Comparison of ENCODE assay signal across 22 mouse cellular contexts in the genomic region with DNA sequence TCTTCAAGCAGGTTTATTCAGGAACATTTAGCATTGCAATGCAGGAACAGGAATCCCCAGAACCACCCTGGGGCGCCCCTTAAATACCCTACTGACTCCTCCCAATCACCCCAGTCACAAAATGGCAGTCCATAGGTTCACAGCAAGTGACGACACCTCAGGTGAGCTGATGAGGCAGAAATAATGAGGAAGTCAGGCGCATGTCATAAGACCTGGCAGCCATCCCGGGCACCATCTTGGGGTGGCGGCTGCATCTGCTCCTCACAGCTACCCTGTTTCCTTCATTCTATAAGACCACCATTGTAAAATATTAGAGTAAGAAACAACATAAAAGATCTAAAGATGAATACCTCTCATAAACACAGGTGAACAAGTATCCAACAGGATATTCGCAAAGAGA. TPM values are rescaled to one million over a fixed set of nuclear protein-coding genes. Genes with fewer than 3 reads are reported as not detected.
DNase-seq lines count a peak whose midpoint lies in the region; TF ChIP-seq lines count a peak whose summit lies in the region.
"Had no signal": no experiment of that assay in that cellular context is flagged by ENCODE, and none has a peak within 500 bp of the region (broad histone marks: within the 10 kb centered on the region; RNA-seq: fewer than 3 reads in every experiment).

No protein-coding gene starts in this region.

- H3K9me3 ChIP-seq in MEL (replicated peaks; ENCODE audit: insufficient read depth, low read length), result no peaks in the 10 kb centered on the region
- H3K9me3 ChIP-seq: embryonic facial prominence, embryonic 12.5 days; embryonic facial prominence, embryonic 15.5 days; heart, embryonic 12.5 days; heart, embryonic 15.5 days had no signal

- H3K4me3 ChIP-seq in MEL (ENCODE audit: control insufficient read depth in 1 of 2, insufficient read depth in 1 of 2, low read depth in 2 of 2, low read length in 2 of 2), result no peak overlapping the region
- H3K4me3 ChIP-seq: embryonic facial prominence, embryonic 12.5 days; embryonic facial prominence, embryonic 15.5 days; gastrocnemius, adult 2 months; heart, embryonic 12.5 days; heart, embryonic 15.5 days had no signal

- H3K4me1 ChIP-seq in MEL (ENCODE audit: control insufficient read depth in 1 of 2, insufficient read depth in 2 of 2, low read length in 2 of 2), result no peaks in the 10 kb centered on the region
- H3K4me1 ChIP-seq: embryonic facial prominence, embryonic 12.5 days; embryonic facial prominence, embryonic 15.5 days; heart, embryonic 12.5 days; heart, embryonic 15.5 days had no signal

- no peak overlapping the region for H3K9ac ChIP-seq in MEL (ENCODE audit: control insufficient read depth, low read depth, low read length, poor library complexity, severe bottlenecking)
- H3K9ac ChIP-seq: embryonic facial prominence, embryonic 12.5 days; embryonic facial prominence, embryonic 15.5 days; forebrain, postnatal 0 days; heart, embryonic 12.5 days; heart, embryonic 15.5 days; hindbrain, embryonic 14.5 days had no signal

- intact Hi-C loops in left cerebral cortex, postnatal 4 days (cut with DNase I), result no loop called here
- intact Hi-C loops in left cerebral cortex, postnatal 36 days (cut with DNase I), result no loop called here

- no peaks in the 10 kb centered on the region for H3K79me2 ChIP-seq in MEL (ENCODE audit: control insufficient read depth, insufficient read depth, low read length, poor library complexity)

- TF ChIP-seq POLR2A in MEL (IDR thresholded peaks at IDR 0.05; ENCODE audit: control insufficient read depth in 1 of 2, insufficient read depth in 1 of 2, low read depth in 1 of 2, low read length in 2 of 2, poor library complexity in 1 of 2), result no peak

- peak; percentile 22 to 41 for DNase-seq in cerebellum, postnatal 25 days
- DNase-seq in cerebellum, adult 18-20 months, result no peak
- peak; percentile 57 for DNase-seq in left cerebral cortex, postnatal 4 days
- DNase-seq in left cerebral cortex, postnatal 36 days (ENCODE audit: low spot score in 2 of 2), result no peak
- DNase-seq in MEL (ENCODE audit: low read depth, low spot score) (peak; percentile 12), ZHBTc4 (ENCODE audit: low read depth, low spot score) (peak; percentile 6)
- DNase-seq in spleen, postnatal 36 days (ENCODE audit: low spot score in 2 of 2), result no peak
- DNase-seq: adrenal gland, adult 8-10 months; adrenal gland, postnatal 25 days; forebrain, postnatal 0 days; gastrocnemius, adult 2 months; gastrocnemius, postnatal 25 days; heart, adult 18-20 months; heart, postnatal 10 days; heart, postnatal 36 days; kidney, adult 2 months had no signal

- no peak for TF ChIP-seq RAD21 in MEL (IDR thresholded peaks at IDR 0.05; ENCODE audit: low read depth, low read length)

- TF ChIP-seq CTCF in MEL (IDR thresholded peaks at IDR 0.05 in 2 of 3, conservative IDR thresholded peaks at IDR 0.05 in 1 of 3; ENCODE audit: control insufficient read depth in 1 of 3, insufficient read depth in 1 of 3, low read depth in 2 of 3, low read length in 3 of 3, poor library complexity in 1 of 3, severe bottlenecking in 1 of 3), result no peak

- H3K27ac ChIP-seq in MEL (ENCODE audit: control insufficient read depth, low read depth, low read length), result no peak overlapping the region
- H3K27ac ChIP-seq: embryonic facial prominence, embryonic 12.5 days; embryonic facial prominence, embryonic 15.5 days; gastrocnemius, adult 2 months; heart, embryonic 15.5 days; hindbrain, embryonic 14.5 days had no signal

- H3K27me3 ChIP-seq in MEL (ENCODE audit: control insufficient read depth in 1 of 2, insufficient read depth in 2 of 2, low read length in 2 of 2), result no peaks in the 10 kb centered on the region
- H3K27me3 ChIP-seq: embryonic facial prominence, embryonic 12.5 days; embryonic facial prominence, embryonic 15.5 days; heart, embryonic 12.5 days; heart, embryonic 15.5 days; Patski had no signal

- no peak for TF ChIP-seq EP300 in MEL (IDR thresholded peaks at IDR 0.05; ENCODE audit: low read depth in 1 of 2, low read length in 2 of 2)

- peaks cover 0 to 7% of the 10 kb centered on the region in 2 experiments; a peak in 2 of 4 replicates for H3K36me3 ChIP-seq in MEL (ENCODE audit: control insufficient read depth in 1 of 2, insufficient read depth in 2 of 2, low read length in 2 of 2)

TF ChIP-seq in MEL, 35 proteins besides CTCF, POLR2A, EP300 and RAD21:
- TF ChIP-seq GABPA (IDR thresholded peaks at IDR 0.05; ENCODE audit: low read depth, low read length) (no peak), ZNF384 (IDR thresholded peaks at IDR 0.05; ENCODE audit: low read depth, low read length) (no peak), NELFE (IDR thresholded peaks at IDR 0.05; ENCODE audit: low read depth, low read length) (no peak), CHD2 (IDR thresholded peaks at IDR 0.05; ENCODE audit: low read length) (no peak), E2F4 (IDR thresholded peaks at IDR 0.05; ENCODE audit: borderline replicate concordance, low read depth, low read length) (no peak), TBP (IDR thresholded peaks at IDR 0.05; ENCODE audit: low read depth, low read length) (no peak), GATA1 (IDR thresholded peaks at IDR 0.05; ENCODE audit: low read depth, low read length) (no peak)

RNA-seq across cellular contexts. Expression of a gene that starts 58.6 kb away (rescaled TPM):
- 10 to 100 TPM; 37.5 to 38.6 TPM for total RNA-seq in left cerebral cortex, postnatal 4 days (2021)
- total RNA-seq in left cerebral cortex, postnatal 36 days (2021), result 10 to 100 TPM; 27.2 to 28.4 TPM
- 17.3 and 17.9 TPM in 2 replicates for total RNA-seq in MEL (2012; rRNA removed)
- polyA plus RNA-seq in MEL (2012; ENCODE audit: insufficient read depth in 1 of 2, insufficient read length in 2 of 2, low read depth in 1 of 2, low replicate concordance in 2 of 2, missing spikeins in 1 of 2), result 10 to 100 TPM in 1 of 2 experiments, not detected in 1; 16.9 TPM

Comparison
In these comparisons a context has a peak if more than half of its experiments do, and no peak if none do; other contexts are left out.
1. DNase-seq: peak in cerebellum, postnatal 25 days (2 of 2), left cerebral cortex, postnatal 4 days (single experiment), MEL (single experiment) and ZHBTc4 (single experiment); none in cerebellum, adult 18-20 months (0 of 2), left cerebral cortex, postnatal 36 days (0 of 2) and spleen, postnatal 36 days (0 of 2).